Mouse (Mus musculus): ENCODE measurements around the gene Gm21992.

The Gm21992 gene

GRCm38 (mm10) chr19:4711098-4711600 is 100.3 kb downstream of the Gm21992 start, which contains the start of gene Sptbn2:
Gene Sptbn2, plus strand, starts transcription at chr19:4711167.
- DNase-seq: no peak

GRCm38 (mm10) chr19:4708765-4709164 is 102.6 kb downstream of the Gm21992 start:
- no peak for DNase-seq

GRCm38 (mm10) chr19:4701221-4701620 is 110.2 kb downstream of the Gm21992 start:
- DNase-seq: no peak

GRCm38 (mm10) chr19:4700656-4701055 is 110.8 kb downstream of the Gm21992 start:
- DNase-seq: no peak

GRCm38 (mm10) chr19:4699821-4700220 is 111.6 kb downstream of the Gm21992 start:
- DNase-seq: no peak

- no peak for DNase-seq
Measured at GRCm38 (mm10) chr19:4698856-4699255, 112.6 kb downstream of the Gm21992 start.

- peak; percentile 61 to 65 for DNase-seq
Measured at GRCm38 (mm10) chr19:4698205-4698677, 113.2 kb downstream of the Gm21992 start, which contains the start of gene Gm960. Gene Gm960, minus strand, starts transcription at chr19:4698668.

GRCm38 (mm10) chr19:4697721-4698120 is 113.7 kb downstream of the Gm21992 start:
- DNase-seq: no peak

GRCm38 (mm10) chr19:4697121-4697520 is 114.3 kb downstream of the Gm21992 start:
- DNase-seq: no peak

GRCm38 (mm10) chr19:4694346-4694745 is 117.1 kb downstream of the Gm21992 start:
- no peak for DNase-seq

Measured in kidney, adult 8-10 months (tissue).